29 mouse cellular contexts compared by ENCODE assay signal in genomic region chr3:66512408-66512807, GRCm38 (mm10).
DNase-seq lines count a peak whose midpoint lies in the region; ATAC-seq and TF ChIP-seq lines count a peak whose summit lies in the region.
"Had no signal": no experiment of that assay in that cellular context is flagged by ENCODE, and none has a peak within 500 bp of the region (broad histone marks: within the 10 kb centered on the region; RNA-seq: fewer than 3 reads in every experiment).

No protein-coding gene starts in this region.

- 96% methylated on average over 1 of the region's 1 CpGs for WGBS in midbrain, embryonic 16.5 days

- peak; percentile 64 to 87 for ATAC-seq in hematopoietic stem cell, adult 5-6 weeks (replicated peaks in 1 of 2; ENCODE audit: insufficient read depth in 1 of 2, low FRiP score in 2 of 2, low TSS enrichment in 1 of 2, low read depth in 1 of 2, poor library complexity in 2 of 2, severe bottlenecking in 2 of 2)
- 0 out of 2 replicates have a peak, but pooled peaks have one; percentile 17 for ATAC-seq in megakaryocyte-erythroid progenitor cell, adult 5-6 weeks (replicated peaks; ENCODE audit: low FRiP score, low TSS enrichment, poor library complexity, severe bottlenecking)
- no peak for ATAC-seq in midbrain, embryonic 16.5 days
- ATAC-seq: activated CD4-positive, CD25-positive, alpha-beta regulatory T cell, adult 4 months; forebrain, embryonic 15.5 days; intestine, embryonic 15.5 days had no signal

- TF ChIP-seq CTCF in gastrocnemius, adult 2 months (IDR thresholded peaks at IDR 0.05): no peak

- no peaks in the 10 kb centered on the region for H3K4me1 ChIP-seq in midbrain, embryonic 16.5 days (ENCODE audit: control insufficient read depth, insufficient read depth, low read length)
- H3K4me1 ChIP-seq: embryonic facial prominence, embryonic 15.5 days; forebrain, embryonic 12.5 days; forebrain, embryonic 15.5 days; hindbrain, embryonic 12.5 days; hindbrain, embryonic 15.5 days; intestine, embryonic 15.5 days had no signal

- intact Hi-C loops in gastrocnemius, adult 2 months (cut with DNase I): loop anchor here (5.0 kb wide), 1 partner anchor 35 kb away; no protein-coding TSS in a partner anchor
- intact Hi-C loops in gastrocnemius, postnatal 14 days (cut with DNase I; ENCODE audit: low total_unique reads): no loop called here

- H3K4me3 ChIP-seq in gastrocnemius, adult 2 months: no peak overlapping the region
- H3K4me3 ChIP-seq in midbrain, embryonic 16.5 days (ENCODE audit: low read depth, low read length): no peak overlapping the region
- H3K4me3 ChIP-seq: embryonic facial prominence, embryonic 12.5 days; embryonic facial prominence, embryonic 15.5 days; forebrain, embryonic 12.5 days; forebrain, embryonic 15.5 days; heart, adult 2 months; heart, embryonic 10.5 days; heart, embryonic 13.5 days; hindbrain, embryonic 12.5 days; hindbrain, embryonic 15.5 days; intestine, embryonic 15.5 days had no signal

- no peaks in the 10 kb centered on the region for H3K9me3 ChIP-seq in midbrain, embryonic 16.5 days (replicated peaks; ENCODE audit: control insufficient read depth, low read length, poor library complexity, severe bottlenecking)
- H3K9me3 ChIP-seq: embryonic facial prominence, embryonic 12.5 days; embryonic facial prominence, embryonic 15.5 days; forebrain, embryonic 12.5 days; forebrain, embryonic 15.5 days; heart, embryonic 13.5 days; hindbrain, embryonic 15.5 days; intestine, embryonic 15.5 days had no signal

- peak overlapping the region; percentile 64; the same call in 1 of the 2 replicates for H3K27ac ChIP-seq in gastrocnemius, adult 2 months
- no peak overlapping the region for H3K27ac ChIP-seq in midbrain, embryonic 16.5 days (ENCODE audit: low read length)
- H3K27ac ChIP-seq: embryonic facial prominence, embryonic 12.5 days; embryonic facial prominence, embryonic 15.5 days; forebrain, embryonic 12.5 days; forebrain, embryonic 15.5 days; heart, adult 2 months; heart, embryonic 10.5 days; heart, embryonic 13.5 days; hindbrain, embryonic 12.5 days; hindbrain, embryonic 15.5 days; intestine, embryonic 15.5 days had no signal

- DNase-seq in gastrocnemius, adult 2 months: no peak
- no peak for DNase-seq in gastrocnemius, postnatal 14 days
- peak; percentile 91 for DNase-seq in MEL-GATA-1-ER (ENCODE audit: extremely low read depth, low read depth)
- DNase-seq in heart, adult 11 months: no peak
- DNase-seq in left cerebral cortex, adult 9 months (ENCODE audit: low spot score in 2 of 2): no peak
- DNase-seq: adrenal gland, adult 8-10 months; adrenal gland, postnatal 25 days; B cell, adult 2 months; cerebellum, adult 11-12 months; cerebellum, adult 8-10 months; cerebellum, postnatal 10 days; gastrocnemius, postnatal 10 days; heart, adult 2 months; heart, postnatal 14 days; heart, postnatal 4 days; kidney, adult 11 months had no signal

- no peak overlapping the region for H3K9ac ChIP-seq in midbrain, embryonic 16.5 days (ENCODE audit: low read depth, low read length)
- H3K9ac ChIP-seq: embryonic facial prominence, embryonic 12.5 days; embryonic facial prominence, embryonic 15.5 days; forebrain, embryonic 12.5 days; forebrain, embryonic 15.5 days; heart, embryonic 13.5 days; hindbrain, embryonic 12.5 days; hindbrain, embryonic 15.5 days; intestine, embryonic 15.5 days had no signal

- H3K27me3 ChIP-seq in midbrain, embryonic 16.5 days (ENCODE audit: control insufficient read depth, insufficient read depth, low read depth, low read length): no peaks in the 10 kb centered on the region
- H3K27me3 ChIP-seq: embryonic facial prominence, embryonic 15.5 days; forebrain, embryonic 12.5 days; forebrain, embryonic 15.5 days; heart, embryonic 13.5 days; hindbrain, embryonic 12.5 days; hindbrain, embryonic 15.5 days; intestine, embryonic 15.5 days had no signal

- H3K4me2 ChIP-seq in midbrain, embryonic 16.5 days (ENCODE audit: low read length): no peak overlapping the region
- H3K4me2 ChIP-seq: embryonic facial prominence, embryonic 12.5 days; embryonic facial prominence, embryonic 15.5 days; forebrain, embryonic 12.5 days; forebrain, embryonic 15.5 days; heart, embryonic 13.5 days; hindbrain, embryonic 12.5 days; hindbrain, embryonic 15.5 days; intestine, embryonic 15.5 days had no signal

- H3K36me3 ChIP-seq in midbrain, embryonic 16.5 days (ENCODE audit: control insufficient read depth, insufficient read depth, low read length): no peaks in the 10 kb centered on the region
- H3K36me3 ChIP-seq: embryonic facial prominence, embryonic 12.5 days; embryonic facial prominence, embryonic 15.5 days; forebrain, embryonic 12.5 days; forebrain, embryonic 15.5 days; heart, embryonic 10.5 days; heart, embryonic 13.5 days; hindbrain, embryonic 12.5 days; hindbrain, embryonic 15.5 days; intestine, embryonic 15.5 days had no signal
